Mouse (Mus musculus): ENCODE results near the gene Erc1.

- TF ChIP-seq MYOG (IDR thresholded peaks at IDR 0.05; ENCODE audit: control insufficient read depth in 1 of 3, insufficient read depth in 1 of 3, insufficient read length in 2 of 3, low read depth in 2 of 3) = no peak
- no peak for TF ChIP-seq E2F4 (IDR thresholded peaks at IDR 0.05; ENCODE audit: insufficient read depth)
- TF ChIP-seq POLR2A (IDR thresholded peaks at IDR 0.05; ENCODE audit: insufficient read length, low read depth) = no peak
- TF ChIP-seq MAX (IDR thresholded peaks at IDR 0.05; ENCODE audit: low read depth) = no peak
- no peak for TF ChIP-seq USF1 (IDR thresholded peaks at IDR 0.05; ENCODE audit: low read depth)
- TF ChIP-seq REST (IDR thresholded peaks at IDR 0.05; ENCODE audit: insufficient read depth, insufficient read length) = no peak
These were observed 326.5 kb downstream of the Erc1 start for GRCm38 (mm10) chr6:119521482-119521900.
